9 mouse cellular contexts compared by ENCODE assay signal in genomic region chr5:118015028-118015427, GRCm38 (mm10). TPM values are rescaled to one million over a fixed set of nuclear protein-coding genes. Genes with fewer than 3 reads are reported as not detected.
A peak's percentile ranks its signal among the peaks of the same experiment; 100 is the strongest.
DNase-seq lines count a peak whose midpoint lies in the region; ATAC-seq lines count a peak whose summit lies in the region.
"Had no signal": no experiment of that assay in that cellular context is flagged by ENCODE, and none has a peak within 500 bp of the region (broad histone marks: within the 10 kb centered on the region; RNA-seq: fewer than 3 reads in every experiment).

No protein-coding gene starts in this region.

- intact Hi-C loops in left cerebral cortex, postnatal 4 days (cut with DNase I): no loop called here
- intact Hi-C loops in heart, postnatal 36 days (cut with DNase I): no loop called here

- 0 out of 2 replicates have a peak, but pooled peaks cover 3% of the 10 kb centered on the region for H3K4me1 ChIP-seq in embryonic facial prominence, embryonic 14.5 days (ENCODE audit: control insufficient read depth, insufficient read depth, low read length)
- H3K4me1 ChIP-seq in neural tube, embryonic 14.5 days (ENCODE audit: control insufficient read depth, insufficient read depth, low read length): peaks cover 6% of the 10 kb centered on the region; the same call in 1 of the 2 replicates

- no peaks in the 10 kb centered on the region for H3K27me3 ChIP-seq in embryonic facial prominence, embryonic 14.5 days (replicated peaks; ENCODE audit: control insufficient read depth, insufficient read depth, low read length)
- H3K27me3 ChIP-seq in neural tube, embryonic 14.5 days (ENCODE audit: control insufficient read depth, insufficient read depth, low read length): no peaks in the 10 kb centered on the region

- no peaks in the 10 kb centered on the region for H3K9me3 ChIP-seq in embryonic facial prominence, embryonic 14.5 days (ENCODE audit: control insufficient read depth, low read length)
- no peaks in the 10 kb centered on the region for H3K9me3 ChIP-seq in neural tube, embryonic 14.5 days (ENCODE audit: control insufficient read depth, low read length)
- H3K9me3 ChIP-seq: G1E had no signal

- no peak overlapping the region for H3K4me2 ChIP-seq in embryonic facial prominence, embryonic 14.5 days (ENCODE audit: low read depth, low read length)
- H3K4me2 ChIP-seq in neural tube, embryonic 14.5 days (ENCODE audit: low read depth, low read length): no peak overlapping the region

- no peak overlapping the region for H3K27ac ChIP-seq in embryonic facial prominence, embryonic 14.5 days (replicated peaks; ENCODE audit: low read depth, low read length)
- no peak overlapping the region for H3K27ac ChIP-seq in neural tube, embryonic 14.5 days (ENCODE audit: low read depth, low read length)

- H3K9ac ChIP-seq in embryonic facial prominence, embryonic 14.5 days (ENCODE audit: low read depth, low read length): no peak overlapping the region
- H3K9ac ChIP-seq in neural tube, embryonic 14.5 days (replicated peaks; ENCODE audit: low read depth, low read length): no peak overlapping the region

- 10% methylated on average over 11 of the region's 12 CpGs for WGBS in embryonic facial prominence, embryonic 14.5 days
- 23% methylated on average over 12 of the region's 12 CpGs for WGBS in neural tube, embryonic 14.5 days

- H3K4me3 ChIP-seq in embryonic facial prominence, embryonic 14.5 days (ENCODE audit: low read depth, low read length): no peak overlapping the region
- no peak overlapping the region for H3K4me3 ChIP-seq in neural tube, embryonic 14.5 days (ENCODE audit: low read depth, low read length)

- H3K36me3 ChIP-seq in embryonic facial prominence, embryonic 14.5 days (ENCODE audit: control insufficient read depth, insufficient read depth, low read length): peaks cover 6% of the 10 kb centered on the region
- no peaks in the 10 kb centered on the region for H3K36me3 ChIP-seq in neural tube, embryonic 14.5 days (ENCODE audit: control insufficient read depth, insufficient read depth, low read length)

- peak; percentile 66 for ATAC-seq in embryonic facial prominence, embryonic 14.5 days (ENCODE audit: low read depth)
- ATAC-seq in neural tube, embryonic 14.5 days (ENCODE audit: low read depth): 0 out of 2 replicates have a peak, but pooled peaks have one; percentile 47
- ATAC-seq in erythroid progenitor cell, adult 5-6 weeks (replicated peaks; ENCODE audit: low FRiP score, poor library complexity, severe bottlenecking): no peak

- DNase-seq in left cerebral cortex, postnatal 4 days: peak; percentile 89
- no peak for DNase-seq in left cerebral cortex, adult 9 months (ENCODE audit: low spot score in 2 of 2)
- DNase-seq in R1 (ENCODE audit: low read depth, low spot score): peak; percentile 71
- peak; percentile 67 for DNase-seq in embryonic facial prominence, embryonic 14.5 days (ENCODE audit: low spot score)
- peak; percentile 54 to 57 for DNase-seq in heart, postnatal 36 days
- no peak for DNase-seq in lung, postnatal 14 days

RNA-seq across cellular contexts. Expression of gene Tesc, which starts 12.5 kb away (rescaled TPM):
- total RNA-seq in left cerebral cortex, postnatal 4 days (2021): 1 to 10 TPM; 3.7 to 5.4 TPM
- polyA plus RNA-seq in embryonic facial prominence, embryonic 14.5 days (2014; fragmentation: Nextera tagmentation; extraction: Ambion mirVana): 10.4 and 12.1 TPM in 2 replicates
- 100 to 1,000 TPM; 218 to 224 TPM for total RNA-seq in heart, postnatal 36 days (2021)
- polyA plus RNA-seq in neural tube, embryonic 14.5 days (2014; fragmentation: Nextera tagmentation; extraction: Ambion mirVana): 2.2 and 2.5 TPM in 2 replicates
- not detected in 2 replicates for total RNA-seq in erythroid progenitor cell, adult 5-6 weeks (2015; ENCODE audit: low replicate concordance)
- total RNA-seq in erythroid progenitor cell, adult 5-6 weeks (2017; ENCODE audit: low replicate concordance): 0.64 TPM in 1 of 2 replicates, not detected in the other
- total RNA-seq: G1E had no signal
- polyA plus RNA-seq: G1E had no signal

RNA-seq across cellular contexts. Expression of gene Fbxo21, which starts 38.5 kb away (rescaled TPM):
- total RNA-seq in left cerebral cortex, postnatal 4 days (2021): 100 to 1,000 TPM; 146 to 169 TPM
- polyA plus RNA-seq in embryonic facial prominence, embryonic 14.5 days (2014; fragmentation: Nextera tagmentation; extraction: Ambion mirVana): 43.6 and 50.9 TPM in 2 replicates
- total RNA-seq in heart, postnatal 36 days (2021): 10 to 100 TPM; 35.8 to 42.6 TPM
- 143 and 159 TPM in 2 replicates for polyA plus RNA-seq in neural tube, embryonic 14.5 days (2014; fragmentation: Nextera tagmentation; extraction: Ambion mirVana)
- 6.3 TPM in 1 of 2 replicates, not detected in the other for total RNA-seq in erythroid progenitor cell, adult 5-6 weeks (2015; ENCODE audit: low replicate concordance)
- total RNA-seq in erythroid progenitor cell, adult 5-6 weeks (2017; ENCODE audit: low replicate concordance): 1.0 and 21.4 TPM in 2 replicates

Comparison
In these comparisons a context has a peak if more than half of its experiments do, and no peak if none do; other contexts are left out.
1. DNase-seq: peak in left cerebral cortex, postnatal 4 days (single experiment), R1 (single experiment), embryonic facial prominence, embryonic 14.5 days (single experiment) and heart, postnatal 36 days (2 of 2); none in left cerebral cortex, adult 9 months (0 of 2) and lung, postnatal 14 days (single experiment).
2. RNA of gene Tesc, which starts 12.5 kb away (total RNA-seq): 218 to 224 TPM in heart, postnatal 36 days; 3.7 to 5.4 TPM in left cerebral cortex, postnatal 4 days and 0.64 TPM in erythroid progenitor cell, adult 5-6 weeks; every median in the first group is over 10 times any median in the second.